Mouse (Mus musculus): ENCODE data around the gene Amy2a1. TPM values are rescaled to one million over a fixed set of nuclear protein-coding genes. Genes with fewer than 3 reads are reported as not detected.

Gene Amy2a1
- not detected in 2 replicates for polyA plus RNA-seq (2012; rRNA removed)

DNA sequence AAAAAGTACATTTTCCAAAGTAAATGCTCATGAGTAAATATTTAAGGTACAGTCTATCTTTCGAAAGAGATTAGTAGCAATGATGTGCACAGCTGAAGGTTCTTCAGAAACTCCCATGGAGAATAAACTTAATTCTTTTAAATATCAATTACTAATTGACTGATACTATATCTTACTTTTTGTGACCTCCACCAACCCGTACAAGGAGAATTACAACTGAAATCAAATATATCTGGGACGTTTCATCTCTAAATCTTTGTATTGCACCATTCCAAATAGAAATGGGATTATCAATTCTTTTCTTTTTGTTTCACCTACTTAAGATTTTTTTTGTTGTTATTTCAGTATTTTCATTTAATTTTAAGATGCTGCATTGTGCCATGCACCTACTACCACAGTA lies at the start of gene Amy2a1:
Amy2a1 (minus strand) TSS at position 101 of the 400 bp plus-strand sequence.

Other genes with a start within 250 kb of the Amy2a1 start
- 0.09 TPM in 1 of 2 replicates, not detected in the other for gene Amy2a4, start 241.0 kb downstream of the Amy2a1 start, polyA plus RNA-seq (2012; rRNA removed)
- 0.09 TPM in 1 of 2 replicates, not detected in the other for gene Amy2a3, start 208.4 kb downstream of the Amy2a1 start, polyA plus RNA-seq (2012; rRNA removed)
- 0.09 TPM in 1 of 2 replicates, not detected in the other for gene Amy2a2, start 175.8 kb downstream of the Amy2a1 start, polyA plus RNA-seq (2012; rRNA removed)
- gene Amy1, start 74.3 kb upstream of the Amy2a1 start, polyA plus RNA-seq (2012; rRNA removed), result 2.4 and 3.8 TPM in 2 replicates
- gene Rnpc3, start 97.7 kb upstream of the Amy2a1 start, polyA plus RNA-seq (2012; rRNA removed), result 9.9 and 13.1 TPM in 2 replicates

Measured in ovary, adult 2 months (tissue).